Mouse (Mus musculus) cerebellum, adult (tissue): ENCODE data around the gene Rbck1.
A peak's percentile ranks its signal among the peaks of the same experiment; 100 is the strongest.

ENCODE experiments used
- ATAC-seq: cut with Nextera tagmentation; 2 replicates; pipeline ENCODE4 v1.9.2; 2017; ENCODE audit warnings: mild to moderate bottlenecking, moderate library complexity, mixed read lengths; ENCODE audit not compliant: insufficient number of reproducible peaks, low FRiP score, low TSS enrichment

Gene Rbck1

GRCm38 (mm10) chr2:152344909-152345308 lies 12.5 kb upstream of the Rbck1 start:
- ATAC-seq = no peak

GRCm38 (mm10) chr2:152344361-152344760 lies 11.9 kb upstream of the Rbck1 start:
- ATAC-seq = no peak

GRCm38 (mm10) chr2:152343329-152344213 lies 11.1 kb upstream of the Rbck1 start, which contains the start of gene Trib3:
Trib3 (minus strand) TSS chr2:152344032.
- peak; percentile 74 for ATAC-seq

GRCm38 (mm10) chr2:152339631-152340179 lies 7.3 kb upstream of the Rbck1 start:
- ATAC-seq = no peak

- no peak for ATAC-seq
These were observed 5.9 kb upstream of the Rbck1 start for GRCm38 (mm10) chr2:152338319-152338718.

- no peak for ATAC-seq
These were observed 5.2 kb upstream of the Rbck1 start for GRCm38 (mm10) chr2:152337591-152338212.

DNA sequence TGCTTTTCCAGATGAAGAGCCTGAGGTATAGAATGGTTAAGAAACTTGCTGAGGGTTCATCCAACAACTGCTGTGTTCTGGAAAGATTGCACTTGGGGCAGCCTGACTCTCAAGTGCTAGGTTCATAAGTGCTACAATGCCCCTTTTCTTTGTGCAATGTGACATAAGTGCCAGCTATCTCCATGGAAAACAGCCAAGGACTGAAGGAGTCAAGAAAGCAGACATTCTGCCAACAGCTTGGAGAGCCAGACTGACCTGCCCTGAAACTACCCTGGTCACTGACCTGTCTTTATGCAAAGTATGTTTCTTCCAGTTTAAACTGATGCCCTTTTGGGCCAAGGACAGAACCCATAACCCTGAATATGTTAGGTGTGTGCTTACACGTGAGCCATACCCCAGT lies 4.4 kb upstream of the Rbck1 start:
- ATAC-seq = no peak

DNA sequence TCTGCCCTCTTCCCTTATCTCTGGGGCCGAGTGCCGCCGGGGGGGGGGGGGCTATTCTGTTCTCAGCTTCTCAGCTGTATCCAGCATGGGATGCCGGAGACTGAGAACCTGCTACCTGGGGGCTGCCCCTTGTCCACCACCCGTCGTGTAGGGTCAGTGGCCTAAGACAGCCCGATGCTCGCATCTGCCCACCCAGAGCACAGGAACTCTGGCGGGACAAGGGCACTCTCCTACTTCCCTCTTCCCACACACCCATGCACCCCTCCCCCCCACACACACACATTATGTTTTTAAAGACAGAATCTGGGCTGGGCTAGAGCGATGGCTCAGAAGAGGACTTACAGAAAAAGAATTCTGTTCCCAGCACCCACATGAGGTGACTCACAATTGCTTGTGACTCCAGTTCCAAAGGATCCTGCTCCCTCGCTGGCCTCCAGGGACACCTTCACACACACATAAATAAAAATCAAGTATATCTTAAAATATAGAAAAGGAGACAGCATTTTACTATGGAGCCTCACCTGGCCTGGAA lies 2.9 kb upstream of the Rbck1 start:
- ATAC-seq = no peak

GRCm38 (mm10) chr2:152333345-152334006 lies 1.0 kb upstream of the Rbck1 start:
- ATAC-seq = no peak

GRCm38 (mm10) chr2:152330858-152331423 lies 1.5 kb downstream of the Rbck1 start:
- ATAC-seq = no peak

- no peak for ATAC-seq
These were observed 4.5 kb downstream of the Rbck1 start for GRCm38 (mm10) chr2:152327980-152328379.

- no peak for ATAC-seq
These were observed 5.8 kb downstream of the Rbck1 start for GRCm38 (mm10) chr2:152326654-152327053.

GRCm38 (mm10) chr2:152326157-152326556 lies 6.3 kb downstream of the Rbck1 start:
- ATAC-seq = no peak

DNA sequence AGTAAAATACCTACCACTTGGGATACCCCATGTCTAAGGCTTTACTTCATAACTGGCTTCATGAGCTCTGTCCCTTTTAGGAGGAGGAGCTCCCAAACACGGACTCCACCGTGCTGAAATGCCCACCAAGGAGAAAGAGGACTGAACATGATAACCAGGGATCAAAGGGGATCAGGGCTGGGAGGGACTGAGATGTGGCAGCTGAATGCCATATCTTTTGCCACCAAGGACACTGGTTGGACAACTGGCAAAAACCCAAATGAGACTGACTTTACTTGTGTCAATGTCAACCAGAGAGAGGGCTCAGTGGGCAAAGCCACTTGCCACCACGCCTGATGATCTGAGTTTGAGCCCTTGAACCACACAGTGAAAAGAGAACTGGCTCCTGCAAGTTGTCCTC lies 7.6 kb downstream of the Rbck1 start:
- no peak for ATAC-seq

DNA sequence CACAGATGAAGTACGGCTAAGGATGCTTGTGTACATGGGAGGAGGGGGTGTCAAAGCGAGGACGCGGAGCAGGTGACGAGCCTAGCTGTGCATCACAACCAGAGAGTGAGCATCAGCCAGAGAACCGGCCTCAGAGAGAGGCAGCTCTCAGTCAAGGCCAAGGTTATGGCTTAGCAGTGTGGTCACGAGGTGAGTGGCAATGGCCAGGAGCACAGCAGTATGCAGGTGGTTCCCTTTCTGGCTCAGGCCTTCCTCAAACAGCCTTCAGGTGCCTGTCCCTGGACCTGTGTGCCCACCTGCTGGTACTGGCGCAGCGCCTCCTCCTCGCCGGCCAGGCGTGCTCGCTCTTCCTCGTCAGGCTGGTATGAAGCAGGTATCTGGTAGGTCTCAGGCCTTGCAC lies 8.5 kb downstream of the Rbck1 start:
- peak; percentile 72 for ATAC-seq

- ATAC-seq = no peak
These were observed 10.3 kb downstream of the Rbck1 start for GRCm38 (mm10) chr2:152322198-152322597.

GRCm38 (mm10) chr2:152321558-152321957 lies 10.9 kb downstream of the Rbck1 start:
- ATAC-seq = no peak

- no peak for ATAC-seq
These were observed 15.4 kb downstream of the Rbck1 start for GRCm38 (mm10) chr2:152317054-152317453.

DNA sequence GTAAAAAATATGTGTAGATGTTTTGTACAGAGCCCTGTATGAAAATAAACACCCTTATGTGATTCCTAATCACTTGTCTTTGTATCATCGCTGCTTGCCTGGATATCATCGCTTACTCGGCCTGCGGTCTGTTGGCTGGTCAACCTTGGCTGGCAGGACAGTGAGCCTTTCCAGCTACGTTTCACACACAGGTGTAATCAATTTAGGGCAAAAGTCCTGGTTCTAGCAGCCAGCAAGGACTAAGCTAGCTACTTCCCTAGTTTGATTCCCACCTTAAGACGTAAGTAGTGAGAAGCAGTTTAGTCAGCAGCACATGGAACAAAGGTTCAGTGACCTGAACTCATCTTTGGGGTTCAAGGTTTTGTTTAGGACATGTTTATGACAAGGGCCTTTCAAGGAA lies 18.5 kb downstream of the Rbck1 start:
- no peak for ATAC-seq

DNA sequence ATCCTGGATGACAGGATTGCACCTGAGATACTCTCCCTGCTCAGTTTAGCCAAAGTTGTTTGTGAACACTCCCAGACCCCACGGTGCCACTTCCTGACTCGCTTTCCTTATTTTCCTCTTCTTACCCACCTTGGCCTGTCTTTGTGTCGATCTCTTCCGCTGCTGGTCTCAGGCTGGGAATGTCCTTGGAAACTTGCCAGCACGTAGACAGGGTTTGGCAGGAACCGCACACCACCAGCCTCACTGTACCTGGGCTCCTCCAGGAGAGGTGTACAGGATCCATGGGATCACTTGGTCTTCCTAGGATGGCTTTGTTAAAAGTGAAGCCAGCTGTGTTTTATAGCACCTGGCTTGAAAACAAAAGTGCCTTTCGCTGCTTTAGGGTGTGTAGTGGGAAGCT lies 19.5 kb downstream of the Rbck1 start:
- no peak for ATAC-seq
